Mouse (Mus musculus): ENCODE results near the gene Ufsp2.

Gene Ufsp2

GRCm38 (mm10) chr8:46010746-46011680 is 35.7 kb downstream of the Ufsp2 start:
- in situ Hi-C loops (cut with MboI, MseI) = no loop called here

DNA sequence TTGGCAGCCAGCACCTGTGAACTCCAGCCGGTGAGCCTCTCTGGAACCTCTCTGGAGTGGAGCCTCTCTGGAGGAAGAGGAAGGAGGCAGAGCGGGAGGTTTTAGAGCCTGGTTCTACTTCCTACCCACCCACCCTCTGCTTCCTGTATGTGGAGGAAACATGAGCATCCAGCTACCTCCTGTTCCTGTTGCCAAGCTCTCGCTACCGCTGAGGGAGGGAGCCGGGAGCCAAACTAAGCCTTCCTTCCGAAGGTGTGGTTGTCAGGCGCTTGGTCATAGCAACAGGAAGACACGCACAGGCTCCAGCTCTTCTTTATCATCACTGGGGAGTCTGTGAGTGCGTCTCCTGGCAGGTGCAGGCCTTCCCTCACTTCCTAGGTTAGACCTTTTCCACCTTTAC is 46.9 kb downstream of the Ufsp2 start:
- in situ Hi-C loops (cut with MboI, MseI) = no loop called here

- in situ Hi-C loops (cut with MboI, MseI) = no loop called here
Observed at GRCm38 (mm10) chr8:46022758-46023157, 47.4 kb downstream of the Ufsp2 start.

- in situ Hi-C loops (cut with MboI, MseI) = no loop called here
Observed at GRCm38 (mm10) chr8:46024392-46024791, 49.1 kb downstream of the Ufsp2 start.

GRCm38 (mm10) chr8:46036217-46036616 is 60.9 kb downstream of the Ufsp2 start:
- in situ Hi-C loops (cut with MboI, MseI) = no loop called here

DNA sequence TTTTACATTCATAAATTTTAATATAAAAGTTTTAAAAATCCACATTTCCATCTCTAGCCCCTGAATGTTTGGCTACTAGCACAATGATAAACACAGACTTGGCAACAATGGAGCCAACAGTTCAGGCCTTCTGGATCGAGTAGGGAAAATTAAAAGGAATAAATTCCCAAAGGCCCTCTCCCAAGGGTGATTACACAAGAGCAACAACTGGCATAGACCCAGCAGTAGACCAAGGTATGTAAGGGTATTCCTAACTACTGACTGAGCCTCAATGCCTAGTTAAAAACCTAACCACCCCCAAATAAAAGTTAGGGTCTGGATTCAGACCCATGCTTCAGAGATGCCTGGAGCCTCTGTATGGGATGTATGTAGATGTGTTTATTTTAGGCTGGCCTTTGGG is 64.3 kb downstream of the Ufsp2 start:
- in situ Hi-C loops (cut with MboI, MseI) = no loop called here

- in situ Hi-C loops (cut with MboI, MseI) = no loop called here
Observed at GRCm38 (mm10) chr8:46040260-46040659, 64.9 kb downstream of the Ufsp2 start.

All from T-helper 1 cell (primary cell).